Mouse (Mus musculus) retina, postnatal 1 day (tissue): ENCODE results near the gene Sec31a.

Experiments used
- DNase-seq: peaks from one replicate; pipeline ENCODE4 v3.0.0-alpha.2; 2012

Sec31a gene

DNA sequence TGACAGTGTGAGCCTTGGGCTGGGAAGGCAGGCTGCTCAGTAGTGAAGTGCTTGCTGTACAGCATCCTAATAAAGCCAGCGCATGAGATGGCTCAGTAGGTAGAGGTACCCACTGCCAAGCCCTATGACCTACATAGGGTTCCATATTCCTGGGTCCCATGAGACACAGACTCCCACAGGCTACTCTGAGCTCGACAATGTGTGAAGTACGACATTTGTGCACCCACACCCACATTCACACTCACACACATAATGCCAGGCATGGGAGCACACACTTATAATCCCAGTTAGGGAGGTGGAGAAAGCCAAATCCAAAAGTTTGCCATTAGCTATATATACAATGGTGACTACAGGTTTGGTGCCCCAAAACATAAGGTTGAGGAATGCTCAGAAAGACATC, 19.3 kb downstream of the Sec31a start:
- DNase-seq: no peak

DNA sequence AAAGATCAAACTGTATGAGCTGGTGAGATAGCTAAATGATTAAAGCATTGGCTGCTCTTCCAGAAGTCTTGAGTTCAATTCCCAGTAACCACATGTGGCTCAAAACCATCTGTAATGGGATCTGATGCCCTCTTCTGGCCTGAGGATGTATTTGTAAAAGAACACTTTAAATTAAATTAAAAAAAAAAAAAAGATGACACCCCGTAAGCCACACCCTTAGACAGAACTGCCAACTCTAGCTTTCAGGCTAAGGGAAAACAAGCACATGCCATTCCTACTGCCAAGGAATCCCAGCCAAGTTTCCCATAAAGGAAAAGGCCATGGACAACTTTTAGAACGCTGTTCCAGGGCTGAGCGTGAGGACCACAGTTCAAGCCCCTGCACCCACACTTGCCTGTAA, 22.4 kb downstream of the Sec31a start:
- DNase-seq: no peak

DNA sequence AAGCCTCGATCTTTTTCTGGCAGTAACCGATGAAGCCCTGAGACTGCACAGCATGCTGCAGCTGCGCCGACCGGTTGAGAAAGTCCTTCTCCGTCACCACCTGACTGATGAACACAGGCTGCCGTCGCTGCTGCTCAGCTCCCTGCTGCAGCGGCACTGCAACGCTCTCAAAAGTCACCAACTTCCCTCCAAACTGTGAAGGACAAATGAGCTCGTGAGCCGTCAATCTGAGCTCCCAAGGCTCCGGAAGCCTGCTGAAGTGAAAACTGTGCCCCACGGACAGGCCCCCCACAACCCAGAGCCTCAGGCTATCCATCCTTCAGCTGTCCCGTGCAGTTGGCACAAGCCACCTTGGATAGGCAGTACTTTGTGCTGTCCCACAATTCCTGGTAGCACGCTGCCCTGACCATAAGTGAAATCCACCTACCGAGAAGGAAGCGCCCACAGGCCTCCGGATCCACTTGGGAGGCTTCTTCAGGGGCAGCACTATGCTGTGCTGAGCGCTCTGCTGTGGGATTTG, 23.5 kb downstream of the Sec31a start:
- no peak for DNase-seq

DNA sequence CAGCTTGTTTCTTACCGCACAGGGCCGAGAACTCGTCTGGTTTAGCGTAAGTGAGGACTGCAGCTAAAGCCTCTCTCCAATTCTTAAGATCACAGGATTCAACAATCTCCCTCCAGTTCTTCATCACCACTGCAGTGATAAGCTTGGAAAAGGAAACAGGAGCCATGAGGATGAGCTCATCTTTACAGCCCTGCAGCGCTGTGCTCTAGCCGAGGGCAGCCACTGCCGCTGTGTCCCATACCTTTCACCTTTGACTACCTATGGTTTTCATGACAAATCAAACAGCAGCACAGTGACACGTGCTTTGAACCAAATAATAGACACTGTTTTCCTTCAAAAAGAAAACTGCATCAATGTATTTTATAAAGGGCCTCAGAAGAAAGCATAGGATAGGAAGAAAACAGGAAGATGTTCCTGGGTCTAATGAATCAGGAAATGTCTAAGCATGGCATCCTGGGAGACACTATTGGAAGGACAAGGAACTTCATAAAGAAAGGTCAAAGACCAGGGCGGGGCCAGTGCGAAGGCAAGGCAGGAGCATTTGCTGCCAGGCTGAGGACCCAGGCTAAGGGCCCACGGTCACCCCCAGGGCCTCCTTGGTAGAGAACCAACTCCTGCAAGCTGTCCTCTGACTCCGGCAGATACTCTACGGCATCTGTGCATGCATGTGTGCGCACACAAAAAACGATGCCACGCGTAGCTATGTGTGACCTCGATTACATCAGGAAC, 32.1 kb downstream of the Sec31a start:
- no peak for DNase-seq

DNA sequence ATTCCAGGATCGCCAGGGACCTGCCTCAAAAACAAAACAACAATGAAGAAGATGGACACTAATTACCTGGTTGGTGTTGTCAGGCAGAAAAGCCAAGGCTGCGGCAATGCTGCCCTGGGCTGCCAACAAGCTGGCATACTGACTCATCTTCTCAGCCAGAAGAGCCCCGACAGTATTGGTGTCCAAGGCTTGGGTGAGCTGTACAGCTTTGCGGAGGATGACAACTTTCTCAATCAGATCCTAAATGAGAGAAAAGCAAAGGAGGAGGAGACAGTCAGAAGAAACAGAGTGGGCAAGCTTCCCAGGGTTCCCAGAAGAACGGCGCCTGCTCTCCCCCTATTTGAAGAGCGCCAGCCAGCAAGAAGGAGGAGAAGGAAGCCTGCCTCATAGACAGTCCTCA, 34.9 kb downstream of the Sec31a start:
- no peak for DNase-seq

DNA sequence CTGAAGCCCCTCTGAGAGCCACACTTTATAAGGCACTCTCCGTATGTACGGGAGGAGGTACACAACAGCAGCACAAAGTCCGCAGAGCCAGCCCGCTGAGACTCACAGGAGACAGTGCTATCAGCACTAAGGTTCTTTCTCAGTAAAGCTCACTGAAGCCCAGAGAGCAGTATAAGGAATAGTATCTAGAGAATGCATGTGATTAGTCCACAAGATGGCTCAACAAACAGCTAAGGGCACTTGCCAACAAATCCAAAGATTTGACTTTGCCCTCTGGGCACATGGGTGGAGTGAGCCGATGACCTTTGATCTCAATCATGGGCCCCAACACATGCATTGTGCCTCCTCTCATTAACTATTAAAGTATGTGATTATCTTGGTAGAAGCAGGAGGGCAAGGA, 35.8 kb downstream of the Sec31a start:
- DNase-seq: no peak

DNA sequence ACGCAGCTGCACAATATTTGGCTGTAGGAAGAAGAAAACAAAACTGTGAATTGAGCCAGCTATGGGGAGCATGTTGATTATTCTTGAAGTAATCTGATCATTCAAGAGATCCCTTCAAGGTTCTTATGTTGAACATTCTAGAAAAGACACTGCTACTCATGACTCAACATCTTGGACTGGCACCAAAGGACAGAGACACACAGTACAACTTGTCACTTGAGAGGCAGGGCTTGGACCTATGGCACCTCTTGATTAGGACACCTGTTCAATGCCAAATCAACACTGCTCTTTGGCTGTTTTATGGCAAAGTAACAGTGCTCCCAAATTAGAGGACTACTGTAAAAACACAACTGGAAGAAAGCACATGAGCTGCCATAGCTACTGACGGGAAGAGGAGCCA, 37.1 kb downstream of the Sec31a start:
- DNase-seq: no peak

DNA sequence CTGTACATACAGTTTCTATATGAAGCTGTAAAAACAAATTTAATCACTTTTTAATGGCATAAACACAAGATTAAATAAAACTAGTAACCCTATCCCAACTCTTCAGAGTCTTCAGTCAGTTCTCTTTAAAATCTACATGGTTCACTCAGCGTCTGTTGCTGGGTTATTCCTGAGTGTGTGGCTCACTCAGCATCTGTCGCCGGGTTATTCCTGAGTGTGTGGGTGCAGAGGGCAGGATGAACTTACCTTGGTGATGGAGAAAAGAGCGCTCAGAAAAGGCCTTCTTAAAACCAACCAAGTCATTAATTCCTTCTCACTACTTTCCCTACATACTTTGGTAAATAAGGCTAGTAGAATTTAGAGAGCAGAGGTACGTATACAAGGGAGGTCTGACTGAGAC, 37.8 kb downstream of the Sec31a start:
- no peak for DNase-seq

DNA sequence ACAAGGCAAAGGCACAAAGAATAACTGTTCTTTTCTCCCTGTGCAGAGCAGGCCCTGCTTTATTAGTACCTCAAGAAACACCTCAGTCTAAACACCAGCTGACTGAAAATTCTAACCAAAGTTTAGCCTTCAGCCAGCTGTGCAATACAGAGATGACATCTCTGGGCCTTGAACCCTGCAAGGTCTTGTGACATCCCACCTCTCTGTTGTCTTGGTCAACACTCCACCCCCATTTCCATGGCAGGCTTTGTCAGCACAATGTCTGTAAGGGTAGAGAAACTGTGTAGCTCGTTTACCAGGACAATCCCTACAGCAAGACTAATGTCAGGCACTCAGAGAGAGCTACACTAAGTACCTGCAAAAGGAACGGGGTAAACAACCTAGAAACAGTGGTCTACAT, 38.7 kb downstream of the Sec31a start:
- no peak for DNase-seq

DNA sequence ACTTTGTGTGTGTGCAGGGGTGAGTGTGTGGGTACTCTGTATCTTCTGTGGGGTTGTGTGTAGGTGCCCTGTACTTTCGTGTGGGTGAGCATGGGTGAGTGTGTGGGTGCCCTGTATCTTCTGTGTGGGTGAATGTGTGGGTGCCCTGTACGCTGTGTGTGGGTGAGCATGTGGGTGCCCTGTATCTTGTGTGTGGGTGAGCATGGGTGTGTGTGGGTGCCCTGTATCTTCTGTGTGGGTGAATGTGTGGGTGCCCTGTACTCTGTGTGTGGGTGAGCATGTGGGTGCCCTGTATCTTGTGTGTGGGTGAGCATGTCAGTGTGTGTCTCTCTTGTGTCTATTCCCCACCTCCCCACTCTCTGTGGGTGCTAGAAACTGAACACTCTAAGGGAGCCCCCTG, 41.3 kb downstream of the Sec31a start:
- DNase-seq: no peak

DNA sequence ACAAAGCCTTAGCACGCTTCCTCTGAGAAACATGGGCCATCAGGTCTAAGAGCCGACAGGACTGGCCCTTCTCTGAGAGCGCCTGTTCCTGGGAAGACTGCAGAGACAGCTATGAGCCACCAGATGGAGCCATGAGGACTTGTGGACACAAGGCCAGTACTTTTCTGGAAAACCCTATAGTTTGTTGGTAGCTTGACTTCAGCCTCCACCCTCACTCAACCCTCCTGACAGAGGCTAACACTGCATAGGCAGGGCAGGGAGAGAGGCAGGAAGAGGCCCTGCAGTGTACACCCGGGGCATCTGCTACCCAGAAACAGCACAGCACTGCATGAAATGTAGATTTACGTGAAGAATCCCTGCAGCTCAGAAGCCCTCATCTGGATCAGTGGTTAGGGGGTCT, 42.1 kb downstream of the Sec31a start:
- DNase-seq: peak; percentile 71

DNA sequence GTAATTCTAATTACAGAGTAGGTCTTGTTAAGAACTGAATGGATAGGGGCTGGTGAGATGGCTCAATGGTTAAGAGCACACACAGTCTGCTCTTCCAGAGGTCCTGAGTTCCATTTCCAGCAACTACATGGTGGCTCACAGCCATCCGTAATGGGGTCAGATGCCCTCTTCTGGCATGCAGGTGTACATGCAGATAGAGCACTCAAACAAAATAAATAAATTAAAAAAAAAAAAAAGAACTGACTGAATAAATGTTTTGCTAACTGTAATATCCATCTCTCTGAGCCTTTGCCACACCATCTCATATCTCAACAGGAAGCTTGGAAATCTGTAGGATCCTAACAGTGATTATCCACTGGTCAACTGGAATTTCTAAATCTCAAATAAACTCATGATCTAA, 45.1 kb downstream of the Sec31a start:
- no peak for DNase-seq

DNA sequence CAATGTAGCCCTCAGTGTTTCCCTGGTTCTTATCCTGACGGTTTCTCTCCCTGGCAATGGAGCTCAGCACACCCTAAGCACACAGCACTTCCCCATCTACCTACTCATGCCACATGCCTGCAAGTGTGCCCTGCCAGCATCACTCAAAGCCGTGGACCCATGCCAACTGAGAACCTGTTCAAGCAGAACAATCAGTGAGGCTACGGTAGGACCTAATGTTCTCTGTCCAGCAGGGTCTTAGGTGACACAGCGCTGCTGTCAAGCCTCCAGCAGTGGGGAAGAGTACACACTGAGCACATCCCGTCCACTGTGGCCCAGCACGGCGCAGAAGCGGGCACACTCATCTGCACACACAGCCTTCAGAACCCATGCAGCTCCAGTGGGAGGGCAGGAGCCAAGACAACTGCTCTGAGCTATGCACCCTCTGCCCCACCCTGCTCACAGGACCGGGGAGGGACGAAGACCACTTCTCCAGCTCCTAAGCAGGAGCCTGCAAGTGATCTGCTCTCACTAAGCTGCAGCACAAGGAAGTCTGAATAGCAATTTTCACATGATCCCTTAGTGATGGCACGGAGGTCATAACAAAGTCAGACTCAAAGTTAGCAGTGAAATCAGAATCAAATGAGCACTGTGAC, 46.1 kb downstream of the Sec31a start:
- DNase-seq: no peak

DNA sequence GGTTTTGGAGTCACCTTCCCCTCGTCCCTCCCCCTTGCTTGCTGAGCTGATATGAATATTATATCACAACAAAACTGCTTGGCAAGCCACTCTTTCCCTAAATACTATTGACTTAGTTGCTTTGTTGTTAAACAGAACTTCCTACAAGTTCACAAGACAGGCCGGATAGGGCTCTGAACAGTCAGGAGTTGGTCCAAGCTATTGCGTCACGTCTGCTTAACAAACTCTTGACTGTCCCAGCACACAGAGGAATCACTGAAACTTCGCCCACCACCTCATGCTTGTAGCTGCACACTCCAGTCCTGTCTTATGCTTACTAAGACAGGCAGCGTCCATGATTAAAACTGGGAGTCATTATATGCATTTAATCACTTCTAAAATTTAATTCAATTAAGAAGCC, 46.9 kb downstream of the Sec31a start:
- no peak for DNase-seq

DNA sequence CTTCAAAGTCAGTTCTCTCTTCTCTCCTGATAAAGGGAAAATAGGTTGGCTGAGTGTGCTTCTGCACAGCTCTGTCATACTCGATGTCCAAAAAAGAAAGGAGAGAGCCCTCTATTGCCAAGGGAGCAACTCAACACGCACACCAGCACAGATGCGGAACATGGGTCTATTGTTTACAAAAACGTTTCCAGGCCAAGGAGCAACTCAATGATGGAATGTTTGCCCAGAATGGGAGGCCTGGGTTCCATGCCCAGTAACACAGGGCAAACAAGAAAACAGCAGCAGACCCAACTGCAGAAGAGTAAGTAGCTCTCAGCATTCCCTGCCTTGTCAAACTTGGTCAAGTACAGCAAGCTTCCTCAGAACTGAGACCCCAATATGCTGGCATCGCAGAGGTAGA, 47.5 kb downstream of the Sec31a start:
- DNase-seq: no peak

DNA sequence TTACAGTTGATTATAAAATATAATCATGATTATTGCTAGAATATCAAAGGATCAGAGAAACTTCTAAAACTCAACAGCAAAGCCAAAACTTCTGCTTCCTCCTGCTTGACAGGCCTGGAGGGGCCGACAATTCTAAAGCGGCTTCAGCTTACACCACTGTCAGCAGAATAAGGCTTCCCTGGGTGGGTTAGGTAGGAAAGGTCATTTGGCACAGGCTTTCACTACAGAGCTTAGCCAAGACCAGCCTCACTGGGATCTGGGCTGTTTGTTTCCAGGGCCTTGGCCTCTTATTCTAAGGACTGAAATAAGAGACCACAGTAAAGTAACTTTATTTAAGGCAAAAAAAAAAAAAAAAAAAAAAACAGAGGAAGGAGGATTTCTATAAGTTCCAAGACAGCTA, 49.0 kb downstream of the Sec31a start:
- no peak for DNase-seq

DNA sequence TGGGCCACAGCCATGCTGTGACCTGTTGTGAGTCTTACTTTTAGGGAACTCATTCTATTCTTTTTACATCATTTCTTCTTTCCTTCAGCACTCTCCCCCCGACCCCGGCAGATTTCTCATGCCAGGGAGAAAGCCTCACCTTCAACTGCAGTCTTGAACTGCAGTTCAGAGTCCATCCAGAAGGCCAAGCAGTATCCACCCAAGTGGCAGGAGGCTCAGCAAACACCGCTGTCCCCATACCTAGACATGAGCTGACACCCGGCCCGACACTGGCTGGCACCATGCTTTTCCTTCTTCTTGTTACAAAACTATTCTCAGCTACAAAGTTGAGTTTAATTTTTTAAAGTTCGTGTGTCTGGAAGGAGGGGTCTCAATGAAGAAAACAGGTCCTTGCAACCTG, 55.7 kb downstream of the Sec31a start:
- DNase-seq: no peak

DNA sequence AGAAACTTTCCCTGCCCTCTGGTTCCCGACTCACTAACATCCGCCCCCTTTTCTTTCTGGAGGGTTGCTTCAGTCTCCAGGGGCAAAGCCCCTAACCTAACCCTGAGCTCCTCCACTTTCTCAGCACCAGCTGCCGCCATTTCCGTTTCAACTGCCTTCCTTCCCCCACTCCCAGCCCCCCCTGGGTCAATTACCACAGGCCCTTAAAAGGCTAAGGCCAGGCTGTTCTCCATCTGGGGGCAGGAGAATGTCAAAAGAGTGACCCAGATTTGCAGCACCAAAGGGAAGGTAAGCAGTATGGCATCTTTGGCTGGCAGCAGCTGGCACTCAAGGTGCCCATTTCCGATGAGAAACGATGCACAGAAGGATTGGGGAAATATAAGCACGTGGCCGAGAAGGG, 57.7 kb downstream of the Sec31a start:
- DNase-seq: peak; percentile 80

DNA sequence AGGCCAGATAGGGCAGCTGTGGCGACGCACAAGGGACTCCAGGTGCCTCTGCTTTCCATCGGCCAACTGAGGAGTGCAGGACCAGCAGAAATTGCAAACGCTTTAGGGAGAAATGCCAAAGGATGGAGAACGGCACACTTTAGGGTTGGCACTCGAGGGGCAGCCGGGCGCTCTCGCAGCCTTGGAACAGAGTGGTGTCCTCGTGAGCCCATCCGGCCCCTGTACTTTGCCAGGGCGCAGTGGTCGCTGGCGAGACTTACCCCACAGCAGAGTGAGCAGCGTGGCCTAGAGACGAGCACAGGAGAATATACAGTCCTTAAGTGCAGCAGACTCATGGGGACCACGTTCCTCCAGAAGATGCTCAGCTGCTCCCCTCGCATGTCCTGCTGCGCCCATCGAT, 61.4 kb downstream of the Sec31a start:
- DNase-seq: no peak

DNA sequence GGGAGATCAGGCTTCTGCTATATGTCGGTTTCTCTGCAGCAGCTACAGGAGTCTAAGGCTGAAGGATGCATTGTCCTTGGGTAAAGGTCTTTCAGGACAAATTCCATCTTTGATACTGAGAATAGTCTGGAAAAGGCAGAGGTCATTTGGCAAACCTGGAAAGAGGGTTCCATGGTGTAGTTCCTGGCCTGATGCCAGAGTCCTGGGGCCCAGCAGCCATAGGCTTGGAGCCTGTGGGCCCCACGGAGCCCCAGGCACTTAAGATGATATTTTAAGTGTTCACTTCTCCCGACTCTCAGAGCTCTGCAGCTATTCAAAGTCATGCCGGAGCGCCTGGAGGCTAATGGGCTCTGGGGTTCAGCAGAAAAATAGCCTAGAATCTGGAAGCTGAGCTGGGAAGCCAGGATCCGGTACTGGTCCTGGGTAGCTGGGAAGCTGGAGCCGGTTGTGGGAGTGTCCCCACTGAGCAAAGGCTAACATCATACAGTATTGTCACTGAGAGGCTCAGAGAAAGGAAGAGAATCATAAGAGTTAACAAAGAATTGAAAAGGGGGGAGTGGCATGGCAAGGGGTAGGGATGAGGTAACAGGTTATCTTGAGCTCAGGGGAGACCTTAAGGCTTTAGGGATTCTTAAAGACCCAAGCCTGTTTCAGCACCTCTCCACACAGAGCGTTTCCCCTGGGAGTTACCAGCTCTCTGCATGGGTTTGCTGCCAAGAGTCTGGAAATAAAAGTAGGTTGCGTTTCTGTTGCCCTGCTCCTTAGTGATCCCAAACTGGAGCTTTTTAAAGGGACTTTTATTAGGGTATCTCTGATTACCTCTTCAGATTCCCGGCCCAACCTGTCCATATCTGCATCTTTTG, 62.8 kb downstream of the Sec31a start:
- no peak for DNase-seq

DNA sequence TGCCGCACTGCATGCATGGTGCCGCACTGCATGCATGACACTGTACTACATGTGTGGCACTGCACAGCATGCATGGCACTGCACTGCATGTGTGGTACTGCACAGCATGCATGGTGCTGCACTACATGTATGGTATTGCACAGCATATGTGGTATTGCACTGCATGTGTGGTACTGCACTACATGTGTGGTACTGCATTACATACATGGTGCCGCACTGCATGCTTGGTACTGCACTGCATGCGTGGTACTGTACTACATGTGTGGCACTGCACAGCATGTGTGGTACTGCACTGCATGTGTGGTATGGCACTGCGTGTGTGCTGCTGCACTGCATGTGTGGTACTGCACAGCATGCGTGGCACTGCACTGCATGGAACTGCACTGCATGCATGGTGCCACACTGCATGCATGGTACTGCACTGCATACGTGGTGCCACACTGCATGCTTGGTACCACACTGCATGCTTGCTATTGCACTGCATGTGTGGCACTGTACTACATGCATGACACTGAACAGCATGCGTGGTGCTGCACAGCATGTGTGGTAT, 65.1 kb downstream of the Sec31a start:
- DNase-seq: no peak

DNA sequence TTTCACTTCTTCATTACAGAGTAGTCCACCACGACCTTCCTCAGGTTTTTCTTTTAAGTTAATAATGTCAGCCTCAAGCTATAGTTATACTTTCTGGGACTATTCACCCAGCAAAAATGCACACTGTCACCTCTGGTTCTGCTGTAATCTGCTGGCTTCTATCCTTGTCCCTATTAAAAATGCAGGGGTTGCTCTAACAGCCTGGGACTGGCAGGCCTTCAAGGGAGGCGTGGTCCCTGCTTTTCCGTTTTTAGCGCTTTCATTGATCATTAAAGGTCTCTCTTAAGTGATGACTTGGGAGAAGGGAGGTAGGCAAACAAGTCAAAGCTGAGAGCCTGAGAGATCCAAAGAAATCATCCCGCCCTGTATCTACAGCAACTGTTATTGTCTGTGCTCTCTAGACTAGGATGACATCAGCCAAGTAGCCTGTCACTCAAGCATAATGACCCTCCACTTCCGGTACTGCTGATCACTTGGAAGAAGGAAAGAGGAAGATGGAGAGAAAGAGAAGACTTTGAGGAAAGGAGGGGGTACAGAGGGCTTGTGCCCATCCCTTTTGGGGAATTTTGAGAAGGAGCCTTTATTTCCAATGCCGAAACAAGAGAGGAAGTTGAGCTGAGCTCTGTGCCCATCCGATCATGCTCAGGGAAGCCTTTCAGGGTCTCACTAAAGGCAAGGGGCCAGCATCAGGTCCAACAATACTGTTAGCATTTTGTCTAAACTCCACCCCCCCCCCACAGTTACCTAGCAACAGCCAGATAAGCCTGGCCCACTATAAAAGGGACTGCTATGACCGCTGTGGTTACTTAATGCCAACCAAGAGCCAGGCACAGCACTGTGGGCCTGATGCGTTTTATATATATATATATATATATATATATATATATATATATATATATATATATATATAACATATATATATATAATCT, 66.5 kb downstream of the Sec31a start:
- peak; percentile 63 for DNase-seq
